Mouse (Mus musculus): ENCODE results near the gene 5330417H12Rik.

The 5330417H12Rik gene

DNA sequence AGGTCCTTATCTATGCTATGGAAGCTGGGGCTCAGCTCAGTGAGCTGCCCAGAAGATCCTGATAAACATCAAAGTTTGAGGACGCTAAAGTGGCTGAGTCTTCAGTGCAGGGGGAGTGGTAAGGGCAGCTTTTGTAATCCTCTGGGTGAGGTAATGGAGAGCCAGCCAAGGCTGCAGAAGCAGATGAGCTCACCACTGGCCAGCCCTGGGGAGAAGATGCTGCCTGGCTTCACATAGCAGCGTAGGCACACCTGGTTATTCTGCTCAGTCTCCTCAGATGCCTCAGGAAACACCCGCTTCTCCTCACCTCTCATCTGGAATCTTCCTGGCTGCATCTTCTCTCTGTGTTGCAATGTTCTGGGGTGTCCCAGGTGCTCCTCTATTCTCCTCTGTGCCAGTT lies 529 bp downstream of the 5330417H12Rik start:
- peak in 1 of 2 experiments; percentile 50 for DNase-seq

DNA sequence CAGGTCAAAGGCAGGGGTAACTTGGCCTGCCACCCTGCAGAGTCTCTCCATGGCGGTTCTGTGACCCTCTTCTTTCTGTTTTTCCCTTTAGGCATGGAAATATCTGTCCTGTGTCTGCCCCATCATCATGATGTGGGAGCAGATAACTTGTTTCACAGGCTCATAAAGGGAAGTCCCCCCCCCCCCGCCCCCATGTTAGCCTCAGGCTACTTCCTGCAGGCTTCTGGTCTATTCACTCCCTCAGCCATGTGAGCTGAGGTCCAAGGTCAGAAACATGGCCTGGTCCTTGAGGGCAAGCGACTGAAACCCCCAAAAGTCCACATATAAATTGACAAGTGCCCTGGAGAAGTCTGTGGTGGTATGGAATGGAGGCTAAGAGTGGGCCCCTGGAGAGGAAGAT lies 4.8 kb downstream of the 5330417H12Rik start:
- DNase-seq = no peak

DNA sequence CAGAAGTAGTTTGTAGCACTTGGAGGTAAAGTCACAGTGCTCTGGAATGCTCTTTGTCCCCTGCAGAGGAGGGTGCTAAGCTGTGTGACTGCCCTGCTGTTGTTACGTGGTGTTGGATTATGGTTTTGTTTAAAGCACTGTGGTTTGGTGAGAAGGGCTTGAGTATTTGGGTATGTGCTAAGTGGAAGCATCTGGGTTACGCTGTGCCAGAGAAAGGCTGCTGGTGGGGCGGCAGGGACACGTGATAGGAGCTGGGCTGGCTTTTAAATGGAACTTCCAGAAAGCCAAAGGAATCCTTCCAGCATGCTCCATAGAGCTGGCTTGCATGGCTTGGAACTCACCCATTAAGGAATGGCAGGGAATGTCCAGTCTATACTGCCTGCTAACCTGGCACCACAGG lies 5.7 kb downstream of the 5330417H12Rik start:
- peak; percentile 70 to 75 for DNase-seq

DNA sequence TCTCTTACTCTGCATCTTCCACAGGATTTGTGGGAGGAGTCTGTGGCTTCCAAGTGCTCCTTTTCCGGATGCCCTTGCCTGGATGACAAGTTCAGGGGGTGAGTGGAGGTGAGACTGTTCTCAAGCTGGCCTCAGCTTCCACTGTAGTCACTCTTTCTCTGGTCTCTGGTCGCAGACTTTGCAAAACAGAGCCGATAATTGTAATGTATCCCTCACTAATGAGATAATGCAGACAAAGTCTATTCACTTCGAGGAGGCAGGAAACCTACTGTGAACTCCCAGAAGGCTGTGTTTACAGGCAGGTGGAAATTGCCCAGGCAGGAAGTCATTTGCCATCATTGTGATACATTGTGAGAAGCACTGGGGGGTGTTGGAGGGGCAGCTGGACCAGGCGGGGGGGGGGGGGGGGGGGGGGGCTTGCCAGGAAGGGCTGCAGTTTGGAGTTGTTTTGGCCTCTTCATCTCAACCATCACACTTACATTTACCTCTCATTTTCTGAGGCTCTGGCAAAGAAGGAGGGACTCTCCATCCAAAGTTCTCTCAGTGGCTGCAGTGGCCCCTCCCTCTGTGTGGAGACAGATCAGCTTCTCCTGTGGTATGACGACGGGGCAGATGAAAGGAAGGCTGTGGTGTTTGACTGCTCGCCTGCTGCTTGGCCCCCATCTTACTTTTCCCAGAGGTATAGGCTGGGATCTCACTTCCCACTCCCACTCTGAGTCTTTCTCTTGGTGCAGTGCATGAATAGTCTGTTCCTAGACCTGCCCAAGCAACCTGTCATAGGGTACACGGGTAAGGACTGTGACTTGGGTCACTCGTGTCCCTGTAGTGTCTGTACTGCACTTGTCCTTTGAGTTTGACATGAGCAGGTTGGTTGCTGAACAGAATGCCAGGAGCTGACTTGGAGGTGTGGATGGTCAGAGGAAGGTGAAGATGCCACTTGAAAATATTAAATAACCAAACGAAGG lies 6.7 kb downstream of the 5330417H12Rik start:
- no peak for DNase-seq

DNA sequence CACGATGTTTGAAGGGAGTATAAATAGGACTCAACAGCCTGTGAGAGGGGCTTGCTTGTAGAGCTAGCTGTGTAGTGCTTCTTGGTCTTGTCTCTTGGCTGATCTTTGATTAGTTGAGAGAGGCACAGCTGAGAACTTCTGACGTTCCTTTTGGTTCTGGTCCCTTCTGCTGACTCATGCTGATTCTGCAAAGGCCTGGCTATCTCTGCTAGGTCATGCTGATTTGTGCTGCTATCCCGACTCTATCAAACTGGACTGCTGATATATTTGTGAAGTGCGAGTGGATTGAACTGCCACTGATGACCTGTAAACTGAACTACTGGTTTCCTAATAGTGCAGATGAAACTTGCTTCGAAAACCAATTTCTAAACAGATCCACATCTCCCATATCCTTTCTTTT lies 14.1 kb downstream of the 5330417H12Rik start:
- DNase-seq = no peak

GRCm38 (mm10) chr7:107609622-107610255 lies 15.2 kb downstream of the 5330417H12Rik start:
- DNase-seq = no peak

DNA sequence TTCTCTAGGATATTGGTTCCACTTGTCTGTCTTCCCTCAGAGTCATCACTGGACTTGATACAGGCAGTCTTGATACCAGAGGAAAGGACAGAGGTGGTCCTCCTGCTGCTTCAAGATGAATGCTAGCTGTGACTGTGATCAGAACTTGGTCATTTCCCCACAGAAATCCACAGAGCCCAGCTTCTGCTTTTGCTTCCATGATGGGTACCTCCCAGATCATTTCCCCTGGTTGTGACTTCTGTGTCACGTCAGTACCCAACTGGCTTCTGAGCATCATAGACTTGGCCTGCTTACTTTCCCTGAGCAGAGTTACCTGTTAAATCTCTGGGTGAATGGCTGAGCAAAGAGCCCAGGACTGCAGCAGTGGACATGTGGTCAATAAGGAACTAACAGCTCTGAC lies 17.2 kb downstream of the 5330417H12Rik start:
- no peak for DNase-seq

- DNase-seq = no peak
Measured at GRCm38 (mm10) chr7:107602913-107603312, 22.0 kb downstream of the 5330417H12Rik start.

DNA sequence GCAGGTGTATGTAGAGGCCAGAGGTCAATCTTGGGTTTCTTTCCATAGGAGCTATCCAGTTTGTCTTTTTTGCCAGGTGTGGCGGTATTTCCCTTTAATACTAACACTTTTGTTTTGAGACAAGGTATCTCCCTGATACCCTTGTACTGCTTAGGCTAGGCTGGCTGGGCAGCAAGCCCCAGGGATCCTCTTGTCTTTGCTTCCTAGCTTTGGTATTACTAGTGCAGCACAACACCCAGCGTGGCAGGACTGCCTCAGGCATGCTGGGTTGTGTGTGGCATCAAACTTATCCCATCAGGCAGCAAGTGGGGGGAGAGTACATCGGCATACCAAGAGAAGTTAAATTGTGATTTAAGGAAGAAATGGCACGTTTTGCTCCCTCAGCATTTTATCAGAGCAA lies 22.5 kb downstream of the 5330417H12Rik start:
- DNase-seq = no peak

DNA sequence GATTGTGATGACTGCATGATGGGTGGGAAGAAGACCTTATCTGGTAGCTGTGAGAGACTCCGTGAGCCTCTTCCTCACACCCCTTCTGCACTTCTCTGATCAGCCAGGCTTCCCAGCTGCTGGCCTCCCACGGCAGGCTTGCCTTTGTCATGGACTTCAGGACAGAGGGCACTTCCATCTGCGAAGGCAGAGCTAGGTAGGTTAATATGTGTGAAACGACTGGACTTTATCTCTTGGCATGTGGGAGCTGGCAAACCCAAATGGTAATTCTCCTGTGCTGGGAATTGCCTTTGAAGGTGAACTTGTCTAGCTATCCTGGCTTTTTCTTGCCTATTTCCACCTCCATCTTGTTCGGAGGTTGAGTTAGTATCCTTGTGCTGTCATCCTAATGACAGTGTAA lies 24.3 kb downstream of the 5330417H12Rik start:
- no peak for DNase-seq

DNA sequence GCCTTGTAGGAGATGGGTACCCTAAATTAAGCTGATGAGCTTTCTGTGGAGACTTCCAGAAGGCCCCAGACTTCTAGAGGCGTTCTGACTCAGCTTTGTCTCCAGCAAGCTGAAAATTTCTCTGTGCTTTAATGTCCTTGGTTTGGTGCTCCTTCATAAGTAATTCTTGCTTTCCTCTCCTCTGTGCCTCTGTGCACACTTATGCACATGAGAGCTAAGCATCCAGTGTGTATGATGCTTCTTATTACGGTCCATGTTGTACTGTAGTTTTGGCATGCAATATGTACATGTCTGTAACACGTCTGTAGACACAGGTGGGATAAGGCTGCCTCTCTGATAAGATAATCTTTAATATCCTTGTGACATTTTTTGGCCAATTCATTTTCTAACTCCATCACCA lies 27.0 kb downstream of the 5330417H12Rik start:
- DNase-seq = no peak

GRCm38 (mm10) chr7:107596753-107597152 lies 28.2 kb downstream of the 5330417H12Rik start:
- no peak for DNase-seq

GRCm38 (mm10) chr7:107595426-107595825 lies 29.5 kb downstream of the 5330417H12Rik start:
- no peak for DNase-seq

GRCm38 (mm10) chr7:107594857-107595402 lies 30.0 kb downstream of the 5330417H12Rik start, which contains the start of gene Ppfibp2:
Gene Ppfibp2 (plus strand): TSS chr7:107595207.
- peak; percentile 97 to 98 for DNase-seq

DNA sequence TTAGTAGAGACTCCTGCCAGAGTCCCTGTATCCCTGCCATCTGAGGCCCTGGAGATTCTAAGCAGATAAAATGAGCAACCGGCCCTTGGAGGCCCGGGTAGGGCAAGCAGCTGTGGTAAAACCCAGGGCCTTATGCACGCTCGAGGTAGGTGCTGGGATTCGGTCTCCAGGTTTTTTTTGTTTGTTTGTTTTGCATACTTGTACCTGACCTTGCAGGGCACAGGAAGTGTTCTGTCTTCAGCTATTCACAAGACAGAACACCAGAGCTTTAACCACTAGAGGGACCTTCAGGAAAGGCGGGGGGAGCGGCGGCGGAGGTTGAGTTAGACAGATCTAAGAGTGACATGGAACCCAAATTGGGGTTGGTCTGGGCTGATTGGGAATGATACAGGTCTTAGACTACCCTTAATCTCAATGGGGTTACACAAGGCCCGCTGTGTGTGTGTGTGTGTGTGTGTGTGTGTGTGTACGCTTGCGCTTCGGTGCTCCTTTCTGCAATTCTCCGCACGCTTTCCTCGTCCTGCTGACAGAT lies 30.6 kb downstream of the 5330417H12Rik start:
- peak; percentile 59 to 66 for DNase-seq

GRCm38 (mm10) chr7:107593904-107594303 lies 31.1 kb downstream of the 5330417H12Rik start:
- DNase-seq = no peak

- peak in 1 of 2 experiments; percentile 20 for DNase-seq
Measured at GRCm38 (mm10) chr7:107592641-107593040, 32.3 kb downstream of the 5330417H12Rik start.

- no peak for DNase-seq
Measured at GRCm38 (mm10) chr7:107574276-107574675, 50.7 kb downstream of the 5330417H12Rik start.
